Mouse (Mus musculus) CH12F3 (cell line): ENCODE results near the gene Bpifb1.
"Not testable (repeated sequence)": the region's sequence is repeated elsewhere in the genome, so short reads cannot be mapped to it uniquely, and the experiment has no call there.

ENCODE experiments used
- in situ Hi-C: fragments of 300-500 bp; cut with MboI; formaldehyde crosslinking; loops from 2 replicates; pipeline ENCODE4 v1.14.3; 2020; ENCODE audit warnings: low sequenced_read_pairs

Gene Bpifb1

DNA sequence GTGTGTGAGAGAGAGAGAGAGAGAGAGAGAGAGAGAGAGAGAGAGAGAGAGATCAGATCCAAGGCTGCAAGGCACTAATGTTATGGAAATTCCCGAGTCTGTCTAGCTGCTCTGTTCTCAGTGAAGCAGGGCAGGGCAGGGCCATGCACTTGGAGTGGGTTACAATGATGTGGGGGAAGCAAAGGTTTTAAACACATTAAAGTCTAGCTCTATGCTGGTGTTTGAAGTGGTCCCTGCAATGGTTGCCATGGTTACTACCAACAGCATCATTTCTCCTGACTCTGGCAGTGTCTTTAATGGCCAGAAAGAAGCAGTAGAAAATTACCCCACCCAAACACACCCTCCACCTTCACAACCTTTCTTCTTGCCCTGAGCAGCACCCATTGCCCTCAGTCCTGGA lies 20.5 kb downstream of the Bpifb1 start:
- in situ Hi-C loops: loop anchor here (10.0 kb wide), 1 partner anchor 84 kb away; no protein-coding TSS in a partner anchor

- in situ Hi-C loops: loop anchor here (10.0 kb wide), 1 partner anchor 83 kb away; no protein-coding TSS in a partner anchor
Measured at GRCm38 (mm10) chr2:154211881-154212280, 21.3 kb downstream of the Bpifb1 start.

GRCm38 (mm10) chr2:154215191-154215590 lies 24.6 kb downstream of the Bpifb1 start:
- in situ Hi-C loops: loop anchor here (10.0 kb wide), 1 partner anchor 80 kb away; no protein-coding TSS in a partner anchor

GRCm38 (mm10) chr2:154219950-154220349 lies 29.3 kb downstream of the Bpifb1 start:
- in situ Hi-C loops: loop anchor here (10.0 kb wide), 1 partner anchor 75 kb away; no protein-coding TSS in a partner anchor

- in situ Hi-C loops: no loop called here
Measured at GRCm38 (mm10) chr2:154223265-154223916, 32.8 kb downstream of the Bpifb1 start, which contains the start of gene Bpifb5. Bpifb5 (plus strand) TSS chr2:154223742.

- in situ Hi-C loops: no loop called here
Measured at GRCm38 (mm10) chr2:154223917-154224273, 33.3 kb downstream of the Bpifb1 start.

DNA sequence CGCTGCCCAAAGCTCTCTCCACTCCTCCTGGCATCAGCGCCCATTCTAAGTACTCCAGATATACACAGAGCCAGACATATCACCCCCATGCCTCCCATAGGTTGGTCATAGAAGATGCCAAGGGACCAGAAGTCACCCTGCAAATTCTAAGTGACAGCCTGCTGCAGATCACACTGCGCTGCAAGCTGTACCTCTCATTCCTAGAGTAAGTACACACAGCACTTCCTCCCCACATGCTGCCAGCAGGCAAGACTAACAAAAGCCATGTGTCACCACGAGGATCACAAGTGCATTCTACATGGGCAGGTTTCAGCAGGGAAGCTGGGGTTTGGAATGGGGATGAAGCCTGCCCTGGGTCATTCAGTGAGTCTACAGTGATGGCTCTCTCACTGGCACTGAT lies 36.4 kb downstream of the Bpifb1 start:
- in situ Hi-C loops: no loop called here

- in situ Hi-C loops: no loop called here
Measured at GRCm38 (mm10) chr2:154227830-154228229, 37.2 kb downstream of the Bpifb1 start.

GRCm38 (mm10) chr2:154233426-154233825 lies 42.8 kb downstream of the Bpifb1 start:
- in situ Hi-C loops: no loop called here

DNA sequence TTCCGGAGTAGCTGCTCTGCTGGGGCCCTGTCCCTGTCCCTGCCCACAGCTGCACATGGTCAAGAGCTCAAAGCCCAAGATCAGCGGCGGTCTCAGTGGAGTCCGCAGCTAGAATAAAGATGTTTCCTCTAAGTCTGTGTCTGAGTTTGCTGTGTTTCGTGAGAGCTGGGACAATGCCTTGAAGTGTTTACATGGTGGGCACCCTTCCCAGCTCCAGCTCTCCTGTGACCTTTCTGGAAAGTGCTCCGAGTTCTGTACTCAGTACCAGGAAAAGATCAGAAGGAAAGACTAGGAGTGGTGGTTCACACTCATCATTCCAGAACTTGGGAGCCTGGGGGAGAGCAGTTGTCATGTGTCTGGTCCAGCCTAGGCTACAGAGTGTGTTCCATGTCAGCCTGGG lies 50.2 kb downstream of the Bpifb1 start:
- in situ Hi-C loops: no loop called here

DNA sequence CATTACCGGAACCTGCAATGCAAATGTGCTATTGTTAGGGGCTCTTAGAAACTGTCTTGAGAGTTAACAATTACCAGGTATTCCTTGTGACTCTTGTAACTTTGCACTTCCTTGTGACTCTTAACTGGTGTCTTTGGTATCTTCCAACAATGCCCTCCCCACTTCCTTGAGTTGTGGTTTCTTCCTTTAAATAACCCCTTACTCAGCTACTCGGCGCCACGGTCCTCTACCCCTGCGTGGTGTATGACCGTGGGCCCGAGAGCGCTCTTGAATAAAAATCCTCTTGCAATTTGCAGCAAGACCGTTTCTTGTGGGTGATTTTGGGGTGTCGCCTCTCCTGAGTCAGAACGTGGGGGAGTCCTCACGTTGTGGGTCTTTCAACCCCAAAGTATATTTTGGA lies 52.1 kb downstream of the Bpifb1 start:
- in situ Hi-C loops: not testable (repeated sequence)

- in situ Hi-C loops: no loop called here
Measured at GRCm38 (mm10) chr2:154243356-154244036, 52.9 kb downstream of the Bpifb1 start.

GRCm38 (mm10) chr2:154245322-154245721 lies 54.7 kb downstream of the Bpifb1 start:
- in situ Hi-C loops: no loop called here

DNA sequence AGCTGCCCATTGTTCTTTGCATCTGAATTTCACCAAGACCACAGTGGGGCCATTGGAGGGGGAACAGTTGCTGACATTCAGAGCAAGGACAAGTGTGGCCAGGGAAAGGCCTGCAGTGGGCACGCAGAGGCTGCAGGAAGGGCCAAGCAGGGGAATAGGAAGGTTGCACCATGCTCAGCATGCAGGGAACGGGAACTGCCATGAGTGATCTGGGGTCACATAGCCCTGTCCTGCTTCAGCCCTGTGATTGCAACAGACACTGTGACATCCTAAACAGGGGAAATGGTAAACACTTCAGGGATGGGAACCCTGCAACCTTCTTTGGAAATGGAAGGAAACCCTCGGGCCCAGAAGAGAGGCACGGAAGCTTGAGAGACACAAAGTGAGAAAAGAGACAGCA lies 64.6 kb downstream of the Bpifb1 start:
- in situ Hi-C loops: not testable (repeated sequence)

GRCm38 (mm10) chr2:154255770-154256169 lies 65.2 kb downstream of the Bpifb1 start:
- in situ Hi-C loops: no loop called here

- in situ Hi-C loops: not testable (repeated sequence)
Measured at GRCm38 (mm10) chr2:154257554-154257953, 66.9 kb downstream of the Bpifb1 start, which contains the start of gene Bpifb9a. Bpifb9a (plus strand) TSS chr2:154257854.

GRCm38 (mm10) chr2:154264397-154264796 lies 73.8 kb downstream of the Bpifb1 start:
- in situ Hi-C loops: not testable (repeated sequence)
